Comparison of ENCODE assay signal across 8 mouse cellular contexts in genomic region chr6:72164321-72165275, GRCm38 (mm10).
A peak's percentile ranks its signal among the peaks of the same experiment; 100 is the strongest.
DNase-seq lines count a peak whose midpoint lies in the region; ATAC-seq and TF ChIP-seq lines count a peak whose summit lies in the region.

No protein-coding gene starts in this region.

- H3K36me3 ChIP-seq in hindbrain, embryonic 12.5 days, result no peaks in the 10 kb centered on the region
- H3K36me3 ChIP-seq in lung, postnatal 0 days (ENCODE audit: insufficient read depth, low read length), result no peaks in the 10 kb centered on the region

- H3K27ac ChIP-seq in hindbrain, embryonic 12.5 days, result no peak overlapping the region
- no peak overlapping the region; the same call in 1 of the 2 replicates for H3K27ac ChIP-seq in lung, postnatal 0 days (ENCODE audit: low read length)

- no peak for TF ChIP-seq EP300 in lung, postnatal 0 days (IDR thresholded peaks at IDR 0.05)

- no peaks in the 10 kb centered on the region for H3K4me1 ChIP-seq in hindbrain, embryonic 12.5 days
- no peaks in the 10 kb centered on the region for H3K4me1 ChIP-seq in lung, postnatal 0 days (ENCODE audit: insufficient read depth, low read depth, low read length)

- H3K9me3 ChIP-seq in hindbrain, embryonic 12.5 days (replicated peaks), result no peaks in the 10 kb centered on the region
- no peaks in the 10 kb centered on the region for H3K9me3 ChIP-seq in lung, postnatal 0 days (ENCODE audit: low read length)

- peak; percentile 69 for ATAC-seq in hindbrain, embryonic 12.5 days (ENCODE audit: low FRiP score)
- peak; percentile 86 for ATAC-seq in lung, postnatal 0 days

- peak; percentile 98 for DNase-seq in NIH3T3 (ENCODE audit: low read depth)
- DNase-seq in cerebellum, adult 9-11 months, result peak; percentile 76
- peak; percentile 46 to 85 for DNase-seq in frontal cortex, postnatal 10 days (ENCODE audit: low spot score in 2 of 2)
- DNase-seq in layer of hippocampus, postnatal 10 days (ENCODE audit: low spot score in 2 of 2), result peak; percentile 93 to 94
- DNase-seq in lung, postnatal 0 days (ENCODE audit: low spot score), result peak; percentile 92
- peak; percentile 64 for DNase-seq in ovary, postnatal 10 days (ENCODE audit: low spot score)
- DNase-seq in thymus, postnatal 0 days (ENCODE audit: low spot score), result peak; percentile 87

- 17% methylated on average over 20 of the region's 20 CpGs for WGBS in hindbrain, embryonic 12.5 days
- 15% methylated on average over 20 of the region's 20 CpGs for WGBS in lung, postnatal 0 days

- TF ChIP-seq CTCF in lung, postnatal 0 days (IDR thresholded peaks at IDR 0.05), result peak; percentile 98

- H3K27me3 ChIP-seq in hindbrain, embryonic 12.5 days, result no peaks in the 10 kb centered on the region
- H3K27me3 ChIP-seq in lung, postnatal 0 days (replicated peaks; ENCODE audit: insufficient read depth, low read length), result no peaks in the 10 kb centered on the region

- no peak overlapping the region for H3K9ac ChIP-seq in hindbrain, embryonic 12.5 days
- no peak overlapping the region for H3K9ac ChIP-seq in lung, postnatal 0 days (replicated peaks; ENCODE audit: low read depth)

- H3K4me2 ChIP-seq in hindbrain, embryonic 12.5 days (replicated peaks), result no peak overlapping the region
- H3K4me2 ChIP-seq in lung, postnatal 0 days (replicated peaks; ENCODE audit: low read depth, low read length), result no peak overlapping the region

- H3K4me3 ChIP-seq in hindbrain, embryonic 12.5 days, result no peak overlapping the region
- no peak overlapping the region for H3K4me3 ChIP-seq in lung, postnatal 0 days (ENCODE audit: low read depth, low read length)
